Mouse (Mus musculus): ENCODE measurements around the gene Fap.

- no peak for TF ChIP-seq CTCF (IDR thresholded peaks at IDR 0.05; ENCODE audit: extremely low read depth, insufficient read depth, insufficient read length, insufficient replicate concordance)
- no peak for TF ChIP-seq POLR2A (IDR thresholded peaks at IDR 0.05; ENCODE audit: low read depth, low read length)
These were observed 69.5 kb downstream of the Fap start for GRCm38 (mm10) chr2:62504269-62504796.

Measured in spleen, adult 2 months (tissue).